Mouse (Mus musculus) neural tube, embryonic 11.5 days (tissue): ENCODE measurements around the gene Arhgdia. TPM values are rescaled to one million over a fixed set of nuclear protein-coding genes. Genes with fewer than 3 reads are reported as not detected.

Source experiments
- ATAC-seq: fragments of 200-750 bp; cut with Nextera tagmentation; 2 replicates; pipeline ENCODE4 v1.8.0; 2017; ENCODE audit warnings: moderate number of reproducible peaks, mild to moderate bottlenecking, moderate TSS enrichment, moderate library complexity; ENCODE audit not compliant: insufficient read depth, low FRiP score, low TSS enrichment
- DNase-seq: peaks from one replicate; pipeline ENCODE4 v3.0.0-alpha.2; 2015; ENCODE audit warnings: low spot score
- H3K27ac ChIP-seq: fragments of 300-500 bp; sonication (generic); 2 replicates; pipeline ENCODE4 v1.5.1; 2014; ENCODE audit warnings: low read depth, mild to moderate bottlenecking, low read length
- H3K27me3 ChIP-seq: fragments of 300-500 bp; sonication (generic); 2 replicates; pipeline ENCODE4 v1.6.1; 2014; ENCODE audit warnings: mild to moderate bottlenecking, low read length, mixed read lengths; ENCODE audit not compliant: control insufficient read depth, insufficient read depth
- H3K36me3 ChIP-seq: fragments of 300-500 bp; sonication (generic); 2 replicates; pipeline ENCODE4 v1.6.1; 2014; ENCODE audit warnings: mild to moderate bottlenecking, low read length, moderate library complexity, mixed read lengths; ENCODE audit not compliant: control insufficient read depth, insufficient read depth
- H3K4me1 ChIP-seq: fragments of 300-500 bp; sonication (generic); 2 replicates; pipeline ENCODE4 v1.6.1; 2014; ENCODE audit warnings: low read length, mixed read lengths; ENCODE audit not compliant: control insufficient read depth, insufficient read depth
- H3K4me2 ChIP-seq: fragments of 300-500 bp; sonication (generic); 2 replicates; pipeline ENCODE4 v1.6.1; 2014; ENCODE audit warnings: low read depth, mild to moderate bottlenecking, moderate library complexity
- H3K4me3 ChIP-seq: fragments of 300-500 bp; sonication (generic); 2 replicates; pipeline ENCODE4 v1.5.1; 2014; ENCODE audit warnings: low read depth, low read length
- H3K9ac ChIP-seq: fragments of 300-500 bp; sonication (generic); 2 replicates; pipeline ENCODE4 v1.6.1; 2014; ENCODE audit warnings: mild to moderate bottlenecking, low read length
- H3K9me3 ChIP-seq: fragments of 300-500 bp; sonication (generic); 2 replicates; pipeline ENCODE4 v1.6.1; 2016; ENCODE audit warnings: low read length; ENCODE audit not compliant: control insufficient read depth
- WGBS: fragments of 180-500 bp; shearing (Covaris S2); extraction: QIAGEN DNeasy Blood & Tissue Kit; methylation state at CpG from one replicate; pipeline ENCODE4 v1.1.7; 2014; 5-methylcytosine and 5-hydroxymethylcytosine counted together
- polyA plus RNA-seq: library from polyadenylated mRNA; unstranded; fragments of >200 nt; fragmentation: Nextera tagmentation; extraction: Ambion mirVana; gene quantifications from 2 replicates; pipeline ENCODE4 v1.2.1, GENCODE M21; 2014

The Arhgdia gene
- polyA plus RNA-seq, 1 experiment from 2014 or later, result 719 TPM

DNA sequence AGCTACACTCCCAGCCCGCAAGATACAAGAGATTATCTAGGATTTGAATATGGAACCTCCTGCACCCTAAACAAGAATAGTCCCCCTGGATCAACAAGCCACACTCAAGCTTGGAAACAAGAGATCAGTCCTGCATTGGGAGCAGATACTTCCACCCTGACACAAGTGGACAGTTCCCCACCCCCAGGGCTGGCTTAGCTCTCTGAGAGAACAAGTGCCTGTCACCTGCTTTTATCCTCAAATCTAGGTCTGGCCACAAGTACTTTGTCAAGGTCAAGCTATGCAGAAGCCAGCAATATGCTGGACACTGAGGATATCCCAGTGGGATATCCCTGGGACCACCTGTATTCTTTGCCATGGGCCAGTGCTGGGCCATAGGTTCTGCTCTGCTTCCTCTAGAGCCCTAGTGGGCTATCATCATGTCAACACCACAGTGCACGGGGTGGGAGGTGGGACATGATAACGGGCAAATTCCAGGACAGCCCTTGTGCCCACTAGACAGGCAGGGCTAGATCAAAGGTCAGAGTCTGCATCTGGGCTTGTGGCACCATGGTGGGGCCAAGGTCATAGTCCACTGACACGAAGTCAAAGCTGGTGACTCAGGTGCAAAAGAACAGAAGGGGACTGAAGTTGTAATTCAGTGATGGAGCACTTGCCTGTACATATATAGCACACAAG lies 35.3 kb upstream of the Arhgdia start:
- H3K27me3 ChIP-seq, result no peaks in the 10 kb centered on the region
- ATAC-seq (no peak), DNase-seq (no peak)
- peak overlapping the region; percentile 80 for H3K9ac ChIP-seq
- H3K9me3 ChIP-seq, result no peaks in the 10 kb centered on the region
- 62% methylated on average over 4 of the region's 4 CpGs for WGBS
- peaks cover 12% of the 10 kb centered on the region for H3K36me3 ChIP-seq
- peaks cover 9% of the 10 kb centered on the region for H3K4me1 ChIP-seq
- peak overlapping the region; percentile 81 for H3K4me3 ChIP-seq
- H3K4me2 ChIP-seq, result peak overlapping the region; percentile 94
- H3K27ac ChIP-seq, result 0 out of 2 replicates have a peak overlapping the region, but pooled peaks have one; percentile 60

DNA sequence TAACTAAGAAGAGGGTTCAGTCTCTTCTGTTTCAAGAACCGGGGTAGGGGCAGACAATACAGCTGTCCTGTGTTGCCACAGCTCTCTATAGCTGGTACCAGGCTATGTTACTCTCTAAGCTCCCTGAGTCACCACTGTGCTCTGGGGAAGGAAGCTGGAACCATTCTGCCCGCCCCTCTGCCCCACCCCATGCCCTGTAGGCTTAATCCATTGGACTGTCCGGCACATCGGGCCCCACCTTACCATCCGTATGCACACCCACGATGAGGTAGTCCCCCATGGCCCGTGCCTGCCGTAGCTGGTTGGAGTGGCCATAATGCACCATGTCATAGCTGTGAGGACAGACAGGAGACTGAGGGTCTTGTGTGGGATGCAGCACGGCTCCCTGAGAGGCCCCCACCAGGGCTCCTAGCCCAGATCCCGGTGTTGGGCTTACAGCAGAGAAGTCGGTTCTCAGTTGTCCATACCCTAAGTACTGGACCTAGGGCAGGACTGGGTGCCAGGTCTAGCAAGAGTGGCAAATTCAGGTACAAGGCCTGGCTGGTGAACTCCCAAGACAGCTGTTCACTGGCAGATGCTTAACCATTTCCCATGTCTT lies 34.3 kb upstream of the Arhgdia start:
- H3K9me3 ChIP-seq, result no peaks in the 10 kb centered on the region
- no peak overlapping the region for H3K27ac ChIP-seq
- ATAC-seq (no peak), DNase-seq (no peak)
- WGBS, result 96% methylated on average over 11 of the region's 11 CpGs
- peaks cover 9% of the 10 kb centered on the region for H3K4me1 ChIP-seq
- H3K4me2 ChIP-seq, result no peak overlapping the region
- peaks cover 16% of the 10 kb centered on the region for H3K36me3 ChIP-seq
- H3K4me3 ChIP-seq, result no peak overlapping the region
- no peaks in the 10 kb centered on the region for H3K27me3 ChIP-seq
- H3K9ac ChIP-seq, result peak overlapping the region; percentile 18

DNA sequence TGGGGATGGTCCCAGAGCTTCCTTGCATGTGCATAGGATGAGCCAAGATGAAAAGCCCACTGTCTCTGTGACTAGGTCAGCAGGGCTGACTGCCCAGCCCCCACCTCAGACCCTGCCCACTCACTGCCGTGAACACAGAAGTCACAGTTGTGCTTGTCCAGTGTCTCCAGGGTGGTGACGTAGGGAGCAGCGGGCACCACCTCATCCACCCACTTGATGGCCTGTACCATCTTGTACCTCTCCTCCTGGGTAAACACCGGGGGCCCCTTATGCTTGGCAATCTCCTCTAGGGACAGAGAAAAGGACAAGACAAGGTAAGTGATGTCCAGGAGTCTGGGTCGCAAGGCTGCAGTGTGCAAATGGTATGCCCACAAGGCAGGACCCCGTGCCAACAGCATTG lies 33.7 kb upstream of the Arhgdia start:
- no peaks in the 10 kb centered on the region for H3K27me3 ChIP-seq
- no peak for ATAC-seq
- H3K36me3 ChIP-seq, result peaks cover 15% of the 10 kb centered on the region
- 91% methylated on average over 6 of the region's 6 CpGs for WGBS
- no peak for DNase-seq
- H3K4me1 ChIP-seq, result peaks cover 9% of the 10 kb centered on the region
- H3K9me3 ChIP-seq, result no peaks in the 10 kb centered on the region
- no peak overlapping the region for H3K4me3 ChIP-seq
- no peak overlapping the region for H3K4me2 ChIP-seq
- no peak overlapping the region for H3K27ac ChIP-seq
- H3K9ac ChIP-seq, result no peak overlapping the region

DNA sequence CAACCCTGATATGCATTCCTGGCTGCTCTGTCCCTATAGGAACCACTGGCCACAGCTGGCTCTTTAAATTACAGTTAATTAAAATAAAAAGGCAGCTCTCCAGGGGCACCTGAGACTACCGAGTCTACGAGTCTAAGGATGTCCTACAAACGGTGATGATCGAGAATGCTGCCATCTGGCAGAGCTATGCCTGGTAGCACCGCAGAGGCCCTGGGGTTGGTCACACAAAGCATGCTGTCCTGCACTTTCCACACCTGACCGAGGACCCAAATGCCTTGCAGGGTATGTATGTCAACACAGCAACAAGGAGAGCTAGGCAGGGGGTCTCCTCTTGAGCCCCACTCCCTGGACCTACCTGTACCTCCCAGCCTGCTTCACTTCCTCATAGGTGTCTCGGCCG lies 32.6 kb upstream of the Arhgdia start:
- no peak overlapping the region for H3K4me3 ChIP-seq
- H3K27ac ChIP-seq, result no peak overlapping the region
- H3K9ac ChIP-seq, result no peak overlapping the region
- no peaks in the 10 kb centered on the region for H3K9me3 ChIP-seq
- 88% methylated on average over 8 of the region's 8 CpGs for WGBS
- H3K27me3 ChIP-seq, result no peaks in the 10 kb centered on the region
- no peak overlapping the region for H3K4me2 ChIP-seq
- ATAC-seq, result no peak
- peaks cover 9% of the 10 kb centered on the region for H3K4me1 ChIP-seq
- no peak for DNase-seq
- H3K36me3 ChIP-seq, result peaks cover 14% of the 10 kb centered on the region

DNA sequence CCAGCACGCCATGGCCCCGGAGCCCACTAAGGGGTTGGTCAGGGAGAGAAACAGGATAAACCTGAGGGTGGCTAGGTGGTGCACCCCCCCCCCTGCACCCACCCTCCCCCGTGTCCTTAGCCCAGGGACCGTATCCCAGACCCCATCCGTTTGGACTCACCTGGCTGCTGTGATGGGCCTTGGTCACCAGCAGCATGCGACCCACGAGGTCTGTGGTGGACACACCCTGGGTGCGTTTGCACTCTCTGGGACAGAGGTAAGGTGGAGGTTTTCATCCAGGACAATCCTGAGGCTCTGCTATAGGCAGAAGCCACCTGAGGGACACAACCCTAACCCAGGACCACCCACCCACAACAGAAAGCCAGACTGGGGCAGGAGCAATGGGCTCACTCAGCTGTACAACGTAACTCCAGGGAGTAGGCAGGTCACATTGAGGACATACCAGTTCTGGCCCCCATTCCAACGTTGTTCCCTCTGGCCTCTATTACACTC lies 32.1 kb upstream of the Arhgdia start:
- no peaks in the 10 kb centered on the region for H3K9me3 ChIP-seq
- no peak overlapping the region for H3K9ac ChIP-seq
- 88% methylated on average over 10 of the region's 10 CpGs for WGBS
- H3K4me3 ChIP-seq, result no peak overlapping the region
- no peaks in the 10 kb centered on the region for H3K27me3 ChIP-seq
- ATAC-seq (no peak), DNase-seq (no peak)
- no peak overlapping the region for H3K4me2 ChIP-seq
- H3K36me3 ChIP-seq, result peaks cover 11% of the 10 kb centered on the region
- H3K4me1 ChIP-seq, result peaks cover 13% of the 10 kb centered on the region
- no peak overlapping the region for H3K27ac ChIP-seq

DNA sequence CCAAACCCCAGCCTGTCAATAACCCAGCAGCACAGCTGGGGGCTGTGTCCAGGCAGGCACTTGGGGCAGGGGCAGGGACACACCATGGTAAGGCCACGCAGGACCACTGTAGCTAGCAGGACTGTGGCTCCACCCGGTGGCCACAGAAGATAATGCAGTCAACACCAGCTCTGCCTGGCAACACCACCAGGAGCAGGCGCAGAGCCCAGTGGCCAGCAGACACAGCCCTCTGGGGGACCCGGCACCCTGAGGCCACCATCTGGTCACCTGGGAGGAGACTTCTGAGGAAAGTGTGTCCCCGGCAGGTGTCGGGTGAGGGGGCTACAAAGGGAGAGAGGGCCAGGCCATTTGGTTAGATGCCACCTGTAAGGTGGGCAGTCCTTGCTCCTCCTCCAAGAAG lies 31.3 kb upstream of the Arhgdia start:
- Histone ChIP-seq H3K27me3 (0 out of 2 replicates have a peak, but pooled peaks cover 2% of the 10 kb centered on the region), H3K9me3 (no peaks in the 10 kb centered on the region), H3K9ac (no peak overlapping the region), H3K27ac (no peak overlapping the region), H3K4me1 (peaks cover 18% of the 10 kb centered on the region), H3K36me3 (peaks cover 9% of the 10 kb centered on the region), H3K4me3 (no peak overlapping the region), H3K4me2 (no peak overlapping the region)
- DNase-seq (peak; percentile 65), ATAC-seq (no peak)
- 48% methylated on average over 6 of the region's 6 CpGs for WGBS

DNA sequence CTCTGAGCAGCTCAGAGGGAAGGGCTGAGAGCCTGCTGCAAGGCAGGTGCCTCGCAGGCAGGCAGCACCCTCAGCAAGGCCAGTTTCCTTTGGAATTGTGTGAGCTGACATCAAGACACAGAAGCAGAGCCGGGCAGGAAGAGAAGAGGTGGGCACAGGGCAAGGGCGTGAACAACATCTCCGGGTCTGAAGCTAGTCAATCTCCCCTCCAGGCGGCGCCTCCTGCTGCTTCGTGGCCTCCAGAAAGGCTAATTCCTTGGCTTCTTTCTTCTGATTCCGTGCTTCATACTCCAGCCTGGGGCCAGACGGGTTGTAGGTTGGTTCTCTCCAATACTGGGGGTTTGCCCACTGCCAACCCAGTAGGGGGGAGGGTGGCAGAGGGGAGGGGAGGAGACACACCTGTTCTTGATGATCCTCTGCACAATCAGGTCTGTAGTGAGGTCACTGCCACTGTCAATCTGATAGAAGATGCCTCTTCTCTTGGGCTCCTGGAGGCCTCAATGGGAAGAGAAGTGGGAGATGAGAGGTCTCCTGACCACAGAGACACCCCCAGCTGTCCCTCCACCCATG lies 29.1 kb upstream of the Arhgdia start:
- ATAC-seq (no peak), DNase-seq (no peak)
- 93% methylated on average over 9 of the region's 9 CpGs for WGBS
- no peak overlapping the region for H3K9ac ChIP-seq
- 0 out of 2 replicates have a peak, but pooled peaks cover 2% of the 10 kb centered on the region for H3K27me3 ChIP-seq
- H3K4me1 ChIP-seq, result peaks cover 9% of the 10 kb centered on the region
- no peaks in the 10 kb centered on the region for H3K9me3 ChIP-seq
- no peak overlapping the region for H3K4me2 ChIP-seq
- no peak overlapping the region for H3K27ac ChIP-seq
- no peak overlapping the region for H3K4me3 ChIP-seq
- H3K36me3 ChIP-seq, result peaks cover 11% of the 10 kb centered on the region

DNA sequence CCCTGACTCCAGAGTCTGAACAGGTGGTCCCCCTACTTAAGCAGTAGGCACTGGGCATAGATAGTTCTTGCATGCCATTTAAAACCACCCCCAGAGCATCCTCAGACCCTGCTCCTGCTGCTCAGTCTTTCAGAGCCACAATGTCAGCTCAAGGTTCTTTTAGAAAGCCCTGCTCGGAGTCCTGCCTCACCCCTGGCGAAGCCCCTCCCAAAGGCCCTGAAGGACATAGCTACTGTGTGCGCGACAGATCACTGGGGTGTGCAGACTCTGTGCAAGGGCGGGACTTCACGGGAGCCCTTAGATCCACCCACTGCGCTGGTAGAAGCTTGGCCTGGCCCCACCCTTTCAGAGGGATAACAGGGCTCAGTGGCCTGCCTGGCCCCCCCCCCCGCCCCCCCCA lies 27.8 kb upstream of the Arhgdia start:
- Histone ChIP-seq H3K9ac (no peak overlapping the region), H3K27ac (no peak overlapping the region), H3K4me3 (no peak overlapping the region), H3K4me1 (peaks cover 9% of the 10 kb centered on the region; the same call in 1 of the 2 replicates), H3K4me2 (no peak overlapping the region), H3K9me3 (no peaks in the 10 kb centered on the region), H3K27me3 (0 out of 2 replicates have a peak, but pooled peaks cover 2% of the 10 kb centered on the region), H3K36me3 (peaks cover 14% of the 10 kb centered on the region)
- no peak for ATAC-seq
- 34% methylated on average over 8 of the region's 8 CpGs for WGBS
- DNase-seq, result no peak
